Mouse (Mus musculus) kidney, embryonic 15.5 days (tissue): ENCODE measurements around the gene Cfd. TPM values are rescaled to one million over a fixed set of nuclear protein-coding genes. Genes with fewer than 3 reads are reported as not detected.
A peak's percentile ranks its signal among the peaks of the same experiment; 100 is the strongest.

Experiments
- ATAC-seq: fragments of 200-750 bp; cut with Nextera tagmentation; replicated peaks from 2 replicates; pipeline ENCODE4 v1.8.0; 2017; ENCODE audit warnings: moderate TSS enrichment; ENCODE audit not compliant: low FRiP score
- H3K27ac ChIP-seq: fragments of 300-500 bp; sonication (generic); 2 replicates; pipeline ENCODE4 v1.5.1; 2015; ENCODE audit warnings: mild to moderate bottlenecking, inconsistent platforms
- H3K27me3 ChIP-seq: fragments of 300-500 bp; sonication (generic); 2 replicates; pipeline ENCODE4 v1.6.1; 2015; ENCODE audit warnings: inconsistent platforms
- H3K36me3 ChIP-seq: fragments of 300-500 bp; sonication (generic); 2 replicates; pipeline ENCODE4 v1.6.1; 2015; ENCODE audit warnings: inconsistent platforms
- H3K4me1 ChIP-seq: fragments of 300-500 bp; sonication (generic); 2 replicates; pipeline ENCODE4 v1.6.1; 2015; ENCODE audit warnings: inconsistent platforms
- H3K4me2 ChIP-seq: fragments of 300-500 bp; sonication (generic); 2 replicates; pipeline ENCODE4 v1.6.1; 2015; ENCODE audit warnings: moderate library complexity, mild to moderate bottlenecking, inconsistent platforms
- H3K4me3 ChIP-seq: fragments of 300-500 bp; sonication (generic); replicated peaks from 2 replicates; pipeline ENCODE4 v1.5.1; 2015; ENCODE audit warnings: mild to moderate bottlenecking, inconsistent platforms
- H3K9ac ChIP-seq: fragments of 300-500 bp; sonication (generic); 2 replicates; pipeline ENCODE4 v1.6.1; 2015; ENCODE audit warnings: mild to moderate bottlenecking, inconsistent platforms
- H3K9me3 ChIP-seq: fragments of 300-500 bp; sonication (generic); replicated peaks from 2 replicates; pipeline ENCODE4 v1.6.1; 2016; ENCODE audit warnings: inconsistent platforms
- WGBS: fragments of 180-500 bp; shearing (Covaris S2); methylation state at CpG from one replicate; pipeline ENCODE4 v1.1.7; 2015; ENCODE audit warnings: mixed read lengths; 5-methylcytosine and 5-hydroxymethylcytosine counted together
- polyA plus RNA-seq: library from polyadenylated mRNA; unstranded; fragments of >200 nt; fragmentation: Nextera tagmentation; extraction: Ambion mirVana; gene quantifications from 2 replicates; pipeline ENCODE4 v1.2.1, GENCODE M21; 2015

Cfd gene
- polyA plus RNA-seq, 1 experiment from 2014 or later: not detected

- Histone ChIP-seq H3K4me3 (peak overlapping the region; percentile 6; the same call in 1 of the 2 replicates), H3K4me2 (peak overlapping the region; percentile 26), H3K4me1 (peaks cover 94% of the 10 kb centered on the region), H3K36me3 (peaks cover 55% of the 10 kb centered on the region), H3K9me3 (no peaks in the 10 kb centered on the region), H3K27me3 (no peaks in the 10 kb centered on the region), H3K9ac (no peak overlapping the region), H3K27ac (peak overlapping the region; percentile 82)
- ATAC-seq: peak; percentile 27; the same call in 1 of the 2 replicates
- 14% methylated on average over 8 of the region's 8 CpGs for WGBS
Measured at GRCm38 (mm10) chr10:79932736-79933135, 42.1 kb downstream of the Cfd start.

DNA sequence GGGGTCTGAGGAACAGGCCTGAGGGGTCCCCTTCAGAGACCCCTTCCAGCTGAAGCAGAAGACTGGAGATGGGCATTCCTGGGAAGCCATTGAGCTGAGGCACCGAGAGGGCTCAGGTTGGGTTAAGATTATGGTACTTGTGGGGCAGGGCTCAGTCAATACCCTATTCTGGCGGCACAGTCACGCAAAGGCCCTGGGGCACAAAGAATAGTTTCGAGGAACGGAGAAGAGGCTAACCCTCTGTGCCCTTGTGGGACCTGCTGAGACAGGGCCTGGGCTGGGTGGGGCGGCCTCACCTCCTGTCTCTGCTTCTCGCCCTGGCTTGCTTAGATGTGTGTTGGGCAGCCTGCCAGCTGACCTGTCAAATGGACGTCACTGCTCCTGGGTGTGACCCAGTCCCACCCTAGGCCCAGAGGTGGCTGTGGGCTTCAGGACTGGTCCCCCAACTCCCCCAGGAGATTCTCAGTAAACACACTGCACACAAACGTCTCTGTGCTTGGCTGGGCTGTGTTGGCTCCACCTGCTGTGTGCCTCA is 42.6 kb downstream of the Cfd start:
- peak overlapping the region; percentile 6; the same call in 1 of the 2 replicates for H3K4me3 ChIP-seq
- peaks cover 98% of the 10 kb centered on the region for H3K4me1 ChIP-seq
- ATAC-seq: no peak
- 66% methylated on average over 9 of the region's 9 CpGs for WGBS
- no peak overlapping the region for H3K9ac ChIP-seq
- H3K27ac ChIP-seq: peak overlapping the region; percentile 82
- H3K27me3 ChIP-seq: no peaks in the 10 kb centered on the region
- peaks cover 58% of the 10 kb centered on the region for H3K36me3 ChIP-seq
- H3K4me2 ChIP-seq: peak overlapping the region; percentile 26; the same call in 1 of the 2 replicates
- no peaks in the 10 kb centered on the region for H3K9me3 ChIP-seq

DNA sequence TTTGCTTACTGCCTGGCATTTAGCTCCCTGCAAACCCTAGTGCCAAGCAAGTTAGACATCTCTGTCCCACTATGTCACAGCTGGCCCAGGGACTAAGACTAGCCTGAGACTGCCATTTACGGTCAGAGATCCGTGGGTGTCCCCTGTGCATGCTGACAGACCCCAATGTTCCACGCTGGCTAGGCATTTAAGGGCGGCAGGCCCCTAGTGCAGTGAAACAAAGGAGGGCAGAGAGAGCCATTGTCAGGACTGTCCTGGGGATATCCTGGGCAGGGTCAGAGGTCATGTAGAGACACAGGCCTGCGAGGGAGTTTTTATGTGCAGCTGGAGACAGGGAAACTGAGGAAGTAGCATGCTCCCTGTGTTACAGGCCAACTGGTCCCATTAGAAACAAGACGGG is 43.2 kb downstream of the Cfd start:
- peaks cover 58% of the 10 kb centered on the region for H3K36me3 ChIP-seq
- peaks cover 100% of the 10 kb centered on the region for H3K4me1 ChIP-seq
- no peak overlapping the region for H3K9ac ChIP-seq
- H3K9me3 ChIP-seq: no peaks in the 10 kb centered on the region
- H3K4me3 ChIP-seq: no peak overlapping the region
- ATAC-seq: no peak
- no peaks in the 10 kb centered on the region for H3K27me3 ChIP-seq
- peak overlapping the region; percentile 82 for H3K27ac ChIP-seq
- WGBS: 65% methylated on average over 6 of the region's 6 CpGs
- H3K4me2 ChIP-seq: no peak overlapping the region

GRCm38 (mm10) chr10:79934272-79934721 is 43.6 kb downstream of the Cfd start:
- Histone ChIP-seq H3K4me3 (no peak overlapping the region), H3K36me3 (peaks cover 58% of the 10 kb centered on the region), H3K27me3 (no peaks in the 10 kb centered on the region), H3K4me2 (0 out of 2 replicates have a peak overlapping the region, but pooled peaks have one; percentile 24), H3K27ac (peak overlapping the region; percentile 82), H3K4me1 (peaks cover 100% of the 10 kb centered on the region), H3K9ac (no peak overlapping the region), H3K9me3 (no peaks in the 10 kb centered on the region)
- WGBS: 58% methylated on average over 13 of the region's 13 CpGs
- ATAC-seq: peak; percentile 19; the same call in 1 of the 2 replicates

- H3K4me1 ChIP-seq: peaks cover 100% of the 10 kb centered on the region
- no peak overlapping the region for H3K4me3 ChIP-seq
- ATAC-seq: no peak
- 82% methylated on average over 16 of the region's 16 CpGs for WGBS
- peaks cover 58% of the 10 kb centered on the region for H3K36me3 ChIP-seq
- no peak overlapping the region for H3K9ac ChIP-seq
- H3K9me3 ChIP-seq: no peaks in the 10 kb centered on the region
- 0 out of 2 replicates have a peak overlapping the region, but pooled peaks have one; percentile 24 for H3K4me2 ChIP-seq
- H3K27me3 ChIP-seq: no peaks in the 10 kb centered on the region
- 0 out of 2 replicates have a peak overlapping the region, but pooled peaks have one; percentile 82 for H3K27ac ChIP-seq
Measured at GRCm38 (mm10) chr10:79934794-79935569, 44.3 kb downstream of the Cfd start.

- H3K9ac ChIP-seq: 0 out of 2 replicates have a peak overlapping the region, but pooled peaks have one; percentile 0
- peaks cover 58% of the 10 kb centered on the region for H3K36me3 ChIP-seq
- no peak for ATAC-seq
- no peak overlapping the region for H3K4me3 ChIP-seq
- WGBS: 53% methylated on average over 10 of the region's 10 CpGs
- 0 out of 2 replicates have a peak overlapping the region, but pooled peaks have one; percentile 13 for H3K4me2 ChIP-seq
- H3K9me3 ChIP-seq: no peaks in the 10 kb centered on the region
- peak overlapping the region; percentile 91 for H3K27ac ChIP-seq
- H3K27me3 ChIP-seq: no peaks in the 10 kb centered on the region
- peaks cover 95% of the 10 kb centered on the region for H3K4me1 ChIP-seq
Measured at GRCm38 (mm10) chr10:79936284-79936910, 45.7 kb downstream of the Cfd start.

DNA sequence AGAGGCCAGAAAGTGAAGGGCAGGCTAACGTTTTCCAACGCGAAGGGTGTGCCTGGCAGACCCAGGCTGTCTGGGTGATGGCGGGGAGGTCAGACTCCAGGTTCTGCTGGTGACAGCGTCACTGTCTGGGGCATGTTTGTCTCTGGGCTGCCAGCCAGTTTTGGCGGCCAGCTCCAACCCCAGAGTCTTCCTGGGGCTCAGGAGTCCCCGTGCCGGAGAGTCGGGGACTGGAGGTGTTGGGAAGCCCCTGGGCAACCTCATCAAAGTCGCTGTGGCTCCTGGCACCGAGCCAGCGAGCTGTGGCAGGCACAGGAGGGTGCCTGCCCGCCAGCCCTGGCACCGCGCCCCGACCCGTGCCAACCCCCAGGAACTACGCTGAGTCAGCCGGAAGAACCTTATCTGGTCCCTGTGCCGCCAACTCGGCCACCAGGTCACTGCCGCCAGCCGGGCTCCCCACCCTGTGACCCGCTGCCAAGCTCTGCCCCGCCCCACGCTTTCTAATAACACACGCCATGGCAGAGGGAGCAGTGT is 46.3 kb downstream of the Cfd start:
- H3K36me3 ChIP-seq: peaks cover 58% of the 10 kb centered on the region
- H3K9me3 ChIP-seq: no peaks in the 10 kb centered on the region
- no peak overlapping the region for H3K4me3 ChIP-seq
- no peak for ATAC-seq
- H3K4me1 ChIP-seq: peaks cover 89% of the 10 kb centered on the region
- H3K9ac ChIP-seq: 0 out of 2 replicates have a peak overlapping the region, but pooled peaks have one; percentile 0
- peak overlapping the region; percentile 91 for H3K27ac ChIP-seq
- H3K27me3 ChIP-seq: no peaks in the 10 kb centered on the region
- peak overlapping the region; percentile 13; the same call in 1 of the 2 replicates for H3K4me2 ChIP-seq
- 63% methylated on average over 27 of the region's 27 CpGs for WGBS

DNA sequence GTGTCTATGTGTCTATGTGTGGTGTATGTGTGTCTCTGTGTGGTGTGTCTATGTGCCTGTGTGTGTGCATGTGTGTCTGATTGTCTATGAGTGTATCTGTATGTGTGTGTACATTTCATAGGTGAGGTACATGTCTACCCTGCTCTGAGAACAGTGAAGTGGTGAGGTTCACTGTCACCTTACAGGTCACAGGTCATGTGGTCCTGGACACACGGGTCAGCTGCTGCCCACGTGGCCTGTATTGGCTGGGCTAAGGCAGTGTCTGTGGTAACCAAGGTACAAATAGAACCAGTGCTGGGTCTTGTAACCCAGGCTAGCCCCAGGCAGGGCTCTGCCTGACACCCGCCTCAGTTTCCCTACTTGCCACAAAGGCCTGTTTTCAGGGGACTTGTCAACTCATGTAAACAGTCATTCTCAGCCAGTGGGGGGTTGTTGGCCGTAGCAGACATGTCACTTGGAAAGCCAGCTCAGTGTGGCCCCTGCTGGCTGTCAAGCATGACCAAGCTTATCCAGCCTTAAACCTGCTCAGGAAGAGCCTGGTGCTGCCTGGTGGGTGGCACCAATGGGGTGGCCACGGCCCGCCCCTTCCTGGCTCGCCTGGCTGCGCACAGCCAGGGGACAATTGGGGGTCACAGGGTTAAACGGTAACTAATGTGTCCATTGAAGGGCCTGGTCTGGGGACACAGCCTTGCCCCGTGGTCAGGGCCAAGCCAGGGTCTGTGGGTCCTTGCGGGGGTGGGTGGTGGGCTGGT is 47.3 kb downstream of the Cfd start:
- Histone ChIP-seq H3K4me3 (no peak overlapping the region), H3K27ac (peak overlapping the region; percentile 91), H3K9ac (no peak overlapping the region), H3K9me3 (no peaks in the 10 kb centered on the region), H3K27me3 (no peaks in the 10 kb centered on the region), H3K4me1 (peaks cover 84% of the 10 kb centered on the region), H3K4me2 (peak overlapping the region; percentile 10; the same call in 1 of the 2 replicates), H3K36me3 (peaks cover 52% of the 10 kb centered on the region)
- WGBS: 53% methylated on average over 11 of the region's 11 CpGs
- ATAC-seq: peak; percentile 73

DNA sequence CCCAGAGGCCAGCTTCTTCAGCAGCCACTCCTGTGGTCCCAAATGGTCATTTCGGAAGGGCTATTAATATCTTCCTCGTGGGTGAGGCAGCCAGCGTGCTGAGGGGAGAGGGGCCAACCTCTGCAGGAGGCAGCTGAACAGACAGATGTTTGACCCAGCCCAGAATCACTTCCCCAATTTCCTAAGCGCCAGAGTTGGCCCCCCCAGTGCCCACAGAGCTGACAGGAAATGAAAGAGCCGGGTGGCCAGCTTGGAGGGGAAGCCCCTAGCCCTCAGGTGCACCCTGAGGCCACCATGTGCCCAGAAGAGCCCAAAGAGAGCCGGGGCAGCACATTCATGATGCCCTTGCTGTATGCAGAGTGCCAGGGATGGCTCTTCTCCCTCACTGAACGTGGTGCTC is 50.1 kb downstream of the Cfd start:
- no peak overlapping the region for H3K4me2 ChIP-seq
- ATAC-seq: no peak
- H3K36me3 ChIP-seq: peaks cover 32% of the 10 kb centered on the region
- no peak overlapping the region for H3K4me3 ChIP-seq
- H3K9me3 ChIP-seq: no peaks in the 10 kb centered on the region
- 51% methylated on average over 7 of the region's 7 CpGs for WGBS
- H3K27ac ChIP-seq: no peak overlapping the region
- H3K27me3 ChIP-seq: no peaks in the 10 kb centered on the region
- H3K9ac ChIP-seq: no peak overlapping the region
- H3K4me1 ChIP-seq: peaks cover 84% of the 10 kb centered on the region
